19 mouse cellular contexts compared by ENCODE assay signal in the genomic region with DNA sequence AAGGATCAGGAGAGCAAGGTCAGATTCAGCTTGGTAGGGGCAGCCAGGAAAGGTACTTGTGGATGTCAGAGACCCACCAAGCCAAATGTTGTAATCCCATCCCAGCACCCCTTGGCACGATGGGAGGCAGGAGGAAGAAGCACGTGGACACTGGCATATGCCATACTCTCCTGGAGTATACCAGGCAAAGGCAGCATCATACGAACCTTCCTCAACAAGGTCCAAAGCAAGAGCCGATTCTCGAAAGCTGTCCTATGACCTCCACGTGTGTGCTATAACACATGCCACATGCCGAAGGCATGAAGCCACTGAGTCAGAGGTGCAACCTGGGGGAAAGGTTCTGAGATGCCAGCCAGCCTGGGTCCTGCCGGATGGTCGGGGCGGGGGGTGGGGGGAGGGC. TPM values are rescaled to one million over a fixed set of nuclear protein-coding genes. Genes with fewer than 3 reads are reported as not detected.
"Had no signal": no experiment of that assay in that cellular context is flagged by ENCODE, and none has a peak within 500 bp of the region (broad histone marks: within the 10 kb centered on the region; RNA-seq: fewer than 3 reads in every experiment).

No protein-coding gene starts in this region.

- H3K27ac ChIP-seq: kidney, postnatal 0 days; lung, embryonic 15.5 days; neural tube, embryonic 13.5 days; stomach, postnatal 0 days had no signal

- H3K27me3 ChIP-seq: liver, embryonic 12.5 days; lung, embryonic 15.5 days; neural tube, embryonic 13.5 days had no signal

- H3K36me3 ChIP-seq: limb, embryonic 10.5 days; liver, embryonic 12.5 days; lung, embryonic 15.5 days; midbrain, embryonic 10.5 days; neural tube, embryonic 13.5 days had no signal

- DNase-seq: kidney, adult 11 months; kidney, adult 9 months; kidney, postnatal 4 days; lung, postnatal 14 days; midbrain, embryonic 14.5 days; right cerebral cortex, postnatal 14 days; thymus, postnatal 4 days had no signal

- H3K4me3 ChIP-seq: layer of hippocampus, adult 2 months; left cerebral cortex, adult 2 months; limb, embryonic 10.5 days; lung, embryonic 15.5 days; midbrain, embryonic 10.5 days; neural tube, embryonic 13.5 days had no signal

RNA-seq across cellular contexts. Expression of gene 4930595D18Rik, which starts 23.4 kb away (rescaled TPM):
- total RNA-seq: layer of hippocampus, adult 2 months; layer of hippocampus, postnatal 25 days; left cerebral cortex, adult 2 months; left cerebral cortex, postnatal 14 days had no signal
- polyA plus RNA-seq: kidney, postnatal 0 days; limb, embryonic 10.5 days; liver, embryonic 12.5 days; liver, embryonic 16.5 days; lung, embryonic 15.5 days; midbrain, embryonic 10.5 days; midbrain, embryonic 14.5 days; neural tube, embryonic 13.5 days; stomach, postnatal 0 days had no signal
